Mouse (Mus musculus) kidney, postnatal 0 days (tissue): Measurements from ENCODE around the gene Col15a1. TPM values are rescaled to one million over a fixed set of nuclear protein-coding genes. Genes with fewer than 3 reads are reported as not detected.

Experiments used
- ATAC-seq: fragments of 200-750 bp; cut with Nextera tagmentation; replicated peaks from 2 replicates; pipeline ENCODE4 v1.8.0; 2017; ENCODE audit warnings: low read depth, moderate number of reproducible peaks, moderate TSS enrichment, moderate library complexity; ENCODE audit not compliant: low FRiP score
- DNase-seq: peaks from one replicate; pipeline ENCODE4 v3.0.0-alpha.2; 2016; ENCODE audit warnings: low spot score
- H3K27ac ChIP-seq: fragments of 300-500 bp; sonication (generic); 2 replicates; pipeline ENCODE4 v1.5.1; 2014; ENCODE audit warnings: mild to moderate bottlenecking
- H3K27me3 ChIP-seq: fragments of 300-500 bp; sonication (generic); 2 replicates; pipeline ENCODE4 v1.6.1; 2014; ENCODE audit warnings: low read length, mixed read lengths; ENCODE audit not compliant: insufficient read depth
- H3K36me3 ChIP-seq: fragments of 300-500 bp; sonication (generic); 2 replicates; pipeline ENCODE4 v1.6.1; 2014; ENCODE audit warnings: low read length, mixed read lengths; ENCODE audit not compliant: insufficient read depth
- H3K4me1 ChIP-seq: fragments of 300-500 bp; sonication (generic); replicated peaks from 2 replicates; pipeline ENCODE4 v1.6.1; 2014; ENCODE audit warnings: antibody characterized with exemption, low read length, mixed read lengths; ENCODE audit not compliant: insufficient read depth
- H3K4me2 ChIP-seq: fragments of 300-500 bp; sonication (generic); 2 replicates; pipeline ENCODE4 v1.6.1; 2014; ENCODE audit warnings: mild to moderate bottlenecking, low read length, moderate library complexity, mixed read lengths
- H3K4me3 ChIP-seq: fragments of 300-500 bp; sonication (generic); replicated peaks from 2 replicates; pipeline ENCODE4 v1.5.1; 2014; ENCODE audit warnings: low read depth, low read length
- H3K9ac ChIP-seq: fragments of 300-500 bp; sonication (generic); 2 replicates; pipeline ENCODE4 v1.6.1; 2014; ENCODE audit warnings: low read depth, low read length
- H3K9me3 ChIP-seq: fragments of 300-500 bp; sonication (generic); replicated peaks from 2 replicates; pipeline ENCODE4 v1.6.1; 2016; ENCODE audit warnings: low read length, inconsistent platforms, mixed read lengths
- CTCF ChIP-seq: IDR thresholded peaks from 2 replicates; pipeline ENCODE4 v1.5.1; 2016; ENCODE audit warnings: antibody characterized with exemption, low read depth, mild to moderate bottlenecking, moderate library complexity
- WGBS: fragments of 180-500 bp; shearing (Covaris S2); extraction: QIAGEN DNeasy Blood & Tissue Kit; methylation state at CpG from one replicate; pipeline ENCODE4 v1.1.7; 2014; 5-methylcytosine and 5-hydroxymethylcytosine counted together
- polyA plus RNA-seq: library from polyadenylated mRNA; unstranded; fragments of >200 nt; fragmentation: Nextera tagmentation; extraction: Ambion mirVana; gene quantifications from 2 replicates; pipeline ENCODE4 v1.2.1, GENCODE M21; 2015

Gene Col15a1
- polyA plus RNA-seq, 1 experiment from 2014 or later: 46.5 TPM

GRCm38 (mm10) chr4:47352803-47353388, 144.9 kb downstream of the Col15a1 start, which contains the start of gene Tgfbr1:
TSS of gene Tgfbr1 (plus strand) at chr4:47353222.
- Histone ChIP-seq H3K9me3 (no peaks in the 10 kb centered on the region), H3K27me3 (no peaks in the 10 kb centered on the region), H3K36me3 (no peaks in the 10 kb centered on the region), H3K4me2 (peak within 1 kb of the TSS; percentile 100), H3K4me1 (peaks cover 17% of the 10 kb centered on the region; the same call in 1 of the 2 replicates), H3K9ac (peak within 1 kb of the TSS; percentile 96), H3K4me3 (peak within 1 kb of the TSS; percentile 74), H3K27ac (peak within 1 kb of the TSS; percentile 97)
- DNase-seq (peak; percentile 99), ATAC-seq (peak; percentile 99)
- no peak for TF ChIP-seq CTCF
- under 1% methylated on average over 58 of the region's 65 CpGs for WGBS

- WGBS: under 1% methylated on average over 55 of the region's 73 CpGs
- H3K4me3 ChIP-seq: peak overlapping the region; percentile 74
- H3K4me1 ChIP-seq: peaks cover 17% of the 10 kb centered on the region; the same call in 1 of the 2 replicates
- H3K9me3 ChIP-seq: no peaks in the 10 kb centered on the region
- no peak for TF ChIP-seq CTCF
- peak overlapping the region; percentile 96 for H3K9ac ChIP-seq
- peak overlapping the region; percentile 97 for H3K27ac ChIP-seq
- no peaks in the 10 kb centered on the region for H3K36me3 ChIP-seq
- peak; percentile 61 for DNase-seq
- H3K27me3 ChIP-seq: no peaks in the 10 kb centered on the region
- H3K4me2 ChIP-seq: peak overlapping the region; percentile 100
- ATAC-seq: peak; percentile 60
These were observed 145.6 kb downstream of the Col15a1 start for GRCm38 (mm10) chr4:47353416-47354111.

- H3K27me3 ChIP-seq: no peaks in the 10 kb centered on the region
- H3K27ac ChIP-seq: no peak overlapping the region
- DNase-seq (no peak), ATAC-seq (no peak)
- no peaks in the 10 kb centered on the region for H3K9me3 ChIP-seq
- peaks cover 17% of the 10 kb centered on the region; the same call in 1 of the 2 replicates for H3K4me1 ChIP-seq
- no peaks in the 10 kb centered on the region for H3K36me3 ChIP-seq
- WGBS: 40% methylated on average over 3 of the region's 3 CpGs
- no peak for TF ChIP-seq CTCF
- H3K9ac ChIP-seq: peak overlapping the region; percentile 96; the same call in 1 of the 2 replicates
- peak overlapping the region; percentile 100 for H3K4me2 ChIP-seq
- H3K4me3 ChIP-seq: peak overlapping the region; percentile 74
These were observed 146.3 kb downstream of the Col15a1 start for GRCm38 (mm10) chr4:47354304-47354703.

GRCm38 (mm10) chr4:47362662-47363061, 154.7 kb downstream of the Col15a1 start:
- H3K9me3 ChIP-seq: no peaks in the 10 kb centered on the region
- no peak overlapping the region for H3K4me2 ChIP-seq
- no peak for TF ChIP-seq CTCF
- H3K9ac ChIP-seq: no peak overlapping the region
- H3K27me3 ChIP-seq: no peaks in the 10 kb centered on the region
- 89% methylated on average over 2 of the region's 2 CpGs for WGBS
- ATAC-seq: no peak
- H3K4me1 ChIP-seq: peaks cover 7% of the 10 kb centered on the region
- no peaks in the 10 kb centered on the region for H3K36me3 ChIP-seq
- DNase-seq: no peak
- no peak overlapping the region for H3K4me3 ChIP-seq
- H3K27ac ChIP-seq: no peak overlapping the region

Other genes starting within 250 kb of the Col15a1 start
- 0.15 and 0.22 TPM in 2 replicates for gene Gabbr2, start 216.3 kb upstream of the Col15a1 start, polyA plus RNA-seq
- 6.4 TPM in 2 replicates for gene Anks6, start 150.7 kb upstream of the Col15a1 start, polyA plus RNA-seq
- gene Galnt12, start 116.3 kb upstream of the Col15a1 start, polyA plus RNA-seq: 10.2 and 11.2 TPM in 2 replicates
- gene Tgfbr1, start 145.1 kb downstream of the Col15a1 start, polyA plus RNA-seq: 25.9 and 26.2 TPM in 2 replicates